Mouse (Mus musculus) heart, embryonic 11.5 days (tissue): ENCODE measurements around the gene Eif5a2. TPM values are rescaled to one million over a fixed set of nuclear protein-coding genes. Genes with fewer than 3 reads are reported as not detected.

Experiments
- polyA plus RNA-seq: library from polyadenylated mRNA; unstranded; fragments of >200 nt; fragmentation: Nextera tagmentation; extraction: Ambion mirVana; gene quantifications from 2 replicates; pipeline ENCODE4 v1.2.1, GENCODE M21; 2014

Eif5a2 gene
- polyA plus RNA-seq, 1 experiment from 2014 or later: 14.1 TPM

Other genes starting within 250 kb of the Eif5a2 start
- gene Slc2a2, start 83.4 kb upstream of the Eif5a2 start, polyA plus RNA-seq: 0.37 and 0.41 TPM in 2 replicates
- gene Rpl22l1, start 24.2 kb downstream of the Eif5a2 start, polyA plus RNA-seq: 319 and 326 TPM in 2 replicates
- gene Gm1527, start 111.3 kb downstream of the Eif5a2 start, polyA plus RNA-seq: not detected in 2 replicates